In genomic region chr19:59424975-59425374, GRCm38 (mm10) we compare ENCODE assay signal across 31 mouse cellular contexts. TPM values are rescaled to one million over a fixed set of nuclear protein-coding genes. Genes with fewer than 3 reads are reported as not detected.
DNase-seq lines count a peak whose midpoint lies in the region; ATAC-seq and TF ChIP-seq lines count a peak whose summit lies in the region.
"Had no signal": no experiment of that assay in that cellular context is flagged by ENCODE, and none has a peak within 500 bp of the region (broad histone marks: within the 10 kb centered on the region; RNA-seq: fewer than 3 reads in every experiment).

No protein-coding gene starts in this region.

- no peak for ATAC-seq in midbrain, embryonic 11.5 days (ENCODE audit: low FRiP score)
- ATAC-seq in midbrain, embryonic 15.5 days (replicated peaks), result no peak
- no peak for ATAC-seq in limb, embryonic 11.5 days (ENCODE audit: insufficient number of reproducible peaks, low FRiP score, low TSS enrichment, low read depth)
- ATAC-seq in limb, embryonic 14.5 days (ENCODE audit: low FRiP score, low read depth), result peak; percentile 47; the same call in 1 of the 2 replicates
- ATAC-seq: forebrain, embryonic 14.5 days; forebrain, postnatal 0 days; hindbrain, postnatal 0 days; Patski had no signal

- no peak overlapping the region for H3K27ac ChIP-seq in midbrain, embryonic 11.5 days (ENCODE audit: low read depth, low read length)
- no peak overlapping the region for H3K27ac ChIP-seq in midbrain, embryonic 15.5 days
- no peak overlapping the region; the same call in 1 of the 2 replicates for H3K27ac ChIP-seq in limb, embryonic 11.5 days (replicated peaks; ENCODE audit: low read depth, low read length)
- 0 out of 2 replicates have a peak overlapping the region, but pooled peaks have one; percentile 53 for H3K27ac ChIP-seq in limb, embryonic 14.5 days (replicated peaks; ENCODE audit: low read depth, low read length)
- H3K27ac ChIP-seq in thymus, adult 2 months (ENCODE audit: control insufficient read depth, insufficient read depth, low read length), result no peak overlapping the region
- H3K27ac ChIP-seq: embryonic facial prominence, embryonic 15.5 days; heart, adult 2 months; heart, embryonic 10.5 days; heart, embryonic 13.5 days; hindbrain, embryonic 14.5 days; hindbrain, postnatal 0 days had no signal

- no peak for TF ChIP-seq CTCF in thymus, adult 2 months (IDR thresholded peaks at IDR 0.05; ENCODE audit: borderline replicate concordance, control insufficient read depth, extremely low read depth, insufficient read depth, low read length, poor library complexity)

- H3K27me3 ChIP-seq in midbrain, embryonic 11.5 days (ENCODE audit: control insufficient read depth, insufficient read depth, low read length), result peaks cover 2% of the 10 kb centered on the region; the same call in 1 of the 2 replicates
- H3K27me3 ChIP-seq in midbrain, embryonic 15.5 days (replicated peaks), result no peaks in the 10 kb centered on the region
- H3K27me3 ChIP-seq in limb, embryonic 11.5 days (ENCODE audit: control insufficient read depth, insufficient read depth, low read length), result peaks cover 5% of the 10 kb centered on the region
- no peaks in the 10 kb centered on the region for H3K27me3 ChIP-seq in limb, embryonic 14.5 days (ENCODE audit: control insufficient read depth, insufficient read depth, low read length)
- no peaks in the 10 kb centered on the region for H3K27me3 ChIP-seq in thymus, adult 2 months (ENCODE audit: control insufficient read depth, insufficient read depth, low read length)
- H3K27me3 ChIP-seq: CH12.LX, Patski had no signal

- H3K4me1 ChIP-seq in midbrain, embryonic 11.5 days (ENCODE audit: control insufficient read depth, insufficient read depth, low read length), result no peaks in the 10 kb centered on the region
- no peaks in the 10 kb centered on the region; the same call in 1 of the 2 replicates for H3K4me1 ChIP-seq in midbrain, embryonic 15.5 days
- H3K4me1 ChIP-seq in limb, embryonic 11.5 days (ENCODE audit: control insufficient read depth, insufficient read depth, low read length), result peaks cover 24% of the 10 kb centered on the region
- peaks cover 14% of the 10 kb centered on the region for H3K4me1 ChIP-seq in limb, embryonic 14.5 days (ENCODE audit: control insufficient read depth, insufficient read depth, low read length)
- no peaks in the 10 kb centered on the region for H3K4me1 ChIP-seq in thymus, adult 2 months (replicated peaks; ENCODE audit: control insufficient read depth, insufficient read depth, low read length)
- H3K4me1 ChIP-seq: heart, embryonic 10.5 days; heart, embryonic 13.5 days had no signal

- DNase-seq in midbrain, embryonic 11.5 days (ENCODE audit: low spot score, missing footprints), result peak; percentile 65
- DNase-seq in limb, embryonic 11.5 days (ENCODE audit: low spot score), result peak; percentile 37
- peak; percentile 29 for DNase-seq in limb, embryonic 14.5 days (ENCODE audit: low spot score)
- DNase-seq in layer of hippocampus, adult 18-20 months (ENCODE audit: low spot score in 2 of 2), result no peak
- DNase-seq in thymus, adult 2 months, result no peak
- no peak for DNase-seq in gastrocnemius, postnatal 4 days (ENCODE audit: low spot score in 2 of 2)
- DNase-seq: adrenal gland, adult 2 months; adrenal gland, postnatal 14 days; B cell, adult 2 months; cerebellum, adult 11 months; cerebellum, adult 2 months; cerebellum, adult 9-11 months; cerebellum, postnatal 25 days; forebrain, postnatal 0 days; gastrocnemius, postnatal 25 days; heart, adult 2 months; heart, postnatal 14 days; heart, postnatal 4 days had no signal

- no peak for TF ChIP-seq POLR2A in limb, embryonic 14.5 days (IDR thresholded peaks at IDR 0.05; ENCODE audit: borderline replicate concordance, extremely low read depth, insufficient read depth, insufficient read length)
- TF ChIP-seq POLR2A in thymus, adult 2 months (IDR thresholded peaks at IDR 0.05; ENCODE audit: control insufficient read depth, extremely low read depth, insufficient read depth, low read length, poor library complexity), result no peak

- H3K4me3 ChIP-seq in midbrain, embryonic 11.5 days (ENCODE audit: low read depth, low read length), result no peak overlapping the region
- no peak overlapping the region for H3K4me3 ChIP-seq in midbrain, embryonic 15.5 days
- no peak overlapping the region for H3K4me3 ChIP-seq in limb, embryonic 11.5 days (ENCODE audit: low read depth, low read length)
- no peak overlapping the region for H3K4me3 ChIP-seq in limb, embryonic 14.5 days (replicated peaks; ENCODE audit: low read length)
- H3K4me3 ChIP-seq in thymus, adult 2 months (ENCODE audit: control insufficient read depth, insufficient read depth, low read length), result no peak overlapping the region
- H3K4me3 ChIP-seq: embryonic facial prominence, embryonic 15.5 days; heart, adult 2 months; heart, embryonic 10.5 days; heart, embryonic 13.5 days had no signal

- H3K9ac ChIP-seq in midbrain, embryonic 11.5 days (ENCODE audit: low read length), result no peak overlapping the region
- H3K9ac ChIP-seq in midbrain, embryonic 15.5 days, result no peak overlapping the region
- H3K9ac ChIP-seq in limb, embryonic 11.5 days (ENCODE audit: low read length), result no peak overlapping the region
- H3K9ac ChIP-seq in limb, embryonic 14.5 days (ENCODE audit: low read depth, low read length, severe bottlenecking), result no peak overlapping the region
- H3K9ac ChIP-seq: embryonic facial prominence, embryonic 15.5 days; forebrain, postnatal 0 days; heart, embryonic 13.5 days; hindbrain, embryonic 14.5 days had no signal

- H3K4me2 ChIP-seq in midbrain, embryonic 11.5 days, result no peak overlapping the region
- no peak overlapping the region for H3K4me2 ChIP-seq in midbrain, embryonic 15.5 days
- no peak overlapping the region for H3K4me2 ChIP-seq in limb, embryonic 11.5 days (ENCODE audit: low read depth, severe bottlenecking)
- no peak overlapping the region for H3K4me2 ChIP-seq in limb, embryonic 14.5 days (replicated peaks; ENCODE audit: low read depth, low read length, severe bottlenecking)
- H3K4me2 ChIP-seq: embryonic facial prominence, embryonic 15.5 days; heart, embryonic 13.5 days; hindbrain, embryonic 14.5 days had no signal

- H3K36me3 ChIP-seq in midbrain, embryonic 11.5 days (ENCODE audit: control insufficient read depth, insufficient read depth, low read length), result no peaks in the 10 kb centered on the region
- H3K36me3 ChIP-seq in midbrain, embryonic 15.5 days (replicated peaks), result no peaks in the 10 kb centered on the region
- no peaks in the 10 kb centered on the region for H3K36me3 ChIP-seq in limb, embryonic 11.5 days (ENCODE audit: control insufficient read depth, insufficient read depth, low read length)
- H3K36me3 ChIP-seq in limb, embryonic 14.5 days (ENCODE audit: control insufficient read depth, insufficient read depth, low read length), result peaks cover 4% of the 10 kb centered on the region; the same call in 1 of the 2 replicates
- H3K36me3 ChIP-seq in thymus, adult 2 months (ENCODE audit: control insufficient read depth, insufficient read depth, low read length), result no peaks in the 10 kb centered on the region
- H3K36me3 ChIP-seq: embryonic facial prominence, embryonic 15.5 days; G1E; heart, embryonic 10.5 days; heart, embryonic 13.5 days had no signal

- WGBS in midbrain, embryonic 11.5 days, result 85% methylated on average over 7 of the region's 7 CpGs
- 87% methylated on average over 7 of the region's 7 CpGs for WGBS in midbrain, embryonic 15.5 days
- 23% methylated on average over 7 of the region's 7 CpGs for WGBS in limb, embryonic 11.5 days
- 29% methylated on average over 7 of the region's 7 CpGs for WGBS in limb, embryonic 14.5 days
- 92% methylated on average over 7 of the region's 7 CpGs for WGBS in thymus, adult 2 months

- peaks cover 3% of the 10 kb centered on the region; the same call in 1 of the 2 replicates for H3K9me3 ChIP-seq in midbrain, embryonic 11.5 days (ENCODE audit: control insufficient read depth, low read length)
- H3K9me3 ChIP-seq in midbrain, embryonic 15.5 days, result no peaks in the 10 kb centered on the region
- no peaks in the 10 kb centered on the region for H3K9me3 ChIP-seq in limb, embryonic 11.5 days (ENCODE audit: control insufficient read depth, low read length)
- H3K9me3 ChIP-seq in limb, embryonic 14.5 days (ENCODE audit: control insufficient read depth, low read length), result peaks cover 3% of the 10 kb centered on the region; the same call in 1 of the 2 replicates
- H3K9me3 ChIP-seq: embryonic facial prominence, embryonic 15.5 days had no signal

RNA-seq across cellular contexts. Expression of gene Emx2, which starts 33.2 kb away (rescaled TPM):
- polyA plus RNA-seq in midbrain, embryonic 11.5 days (2014; fragmentation: Nextera tagmentation; extraction: Ambion mirVana), result 12.1 and 12.2 TPM in 2 replicates
- polyA plus RNA-seq in midbrain, embryonic 15.5 days (2015; fragmentation: Nextera tagmentation; extraction: Ambion mirVana), result 15.5 and 18.2 TPM in 2 replicates
- polyA plus RNA-seq in limb, embryonic 11.5 days (2014; fragmentation: Nextera tagmentation; extraction: Ambion mirVana), result 14.0 and 15.5 TPM in 2 replicates
- polyA plus RNA-seq in limb, embryonic 14.5 days (2012; rRNA removed), result 17.3 and 20.5 TPM in 2 replicates
- polyA plus RNA-seq in limb, embryonic 14.5 days (2014; fragmentation: Nextera tagmentation; extraction: Ambion mirVana), result 13.1 and 16.1 TPM in 2 replicates
- total RNA-seq in layer of hippocampus, adult 18-20 months (2021), result 10 to 100 TPM; 29.4 to 31.3 TPM
- 0.04 TPM in 1 of 2 replicates, not detected in the other for polyA plus RNA-seq in thymus, adult 2 months (2012; rRNA removed)
- 1 to 10 TPM; 1.2 to 2.2 TPM for total RNA-seq in gastrocnemius, postnatal 4 days (2021)
- total RNA-seq: adrenal gland, postnatal 14 days; CH12.LX; common myeloid progenitor, adult 5-6 weeks; granulocyte monocyte progenitor cell, adult 5-6 weeks; heart, adult 2 months; heart, postnatal 14 days; heart, postnatal 4 days had no signal
- polyA plus RNA-seq: G1E; heart, adult 2 months; heart, embryonic 13.5 days; heart, embryonic 16.5 days; hindbrain, embryonic 14.5 days had no signal

Comparison
In these comparisons a context has a peak if more than half of its experiments do, and no peak if none do; other contexts are left out.
1. DNase-seq: peak in midbrain, embryonic 11.5 days (single experiment), limb, embryonic 11.5 days (single experiment) and limb, embryonic 14.5 days (single experiment); none in layer of hippocampus, adult 18-20 months (0 of 2), thymus, adult 2 months (single experiment) and gastrocnemius, postnatal 4 days (0 of 2).
2. RNA of gene Emx2, which starts 33.2 kb away (polyA plus RNA-seq): 13.1 to 20.5 TPM in limb, embryonic 14.5 days, 15.5 to 18.2 TPM in midbrain, embryonic 15.5 days, 14.0 to 15.5 TPM in limb, embryonic 11.5 days and 12.1 to 12.2 TPM in midbrain, embryonic 11.5 days; 0.04 TPM in thymus, adult 2 months; every median in the first group is over 10 times any median in the second.